Mouse (Mus musculus) hindbrain, embryonic 13.5 days (tissue): ENCODE data around the gene Myo1h. TPM values are rescaled to one million over a fixed set of nuclear protein-coding genes. Genes with fewer than 3 reads are reported as not detected.

ENCODE experiments used
- ATAC-seq: fragments of 200-750 bp; cut with Nextera tagmentation; 2 replicates; pipeline ENCODE4 v1.8.0; 2017; ENCODE audit warnings: moderate TSS enrichment; ENCODE audit not compliant: low FRiP score
- H3K27ac ChIP-seq: fragments of 300-500 bp; sonication (generic); 2 replicates; pipeline ENCODE4 v1.5.1; 2015; ENCODE audit warnings: inconsistent platforms, mild to moderate bottlenecking, moderate library complexity
- H3K27me3 ChIP-seq: fragments of 300-500 bp; sonication (generic); 2 replicates; pipeline ENCODE4 v1.6.1; 2015; ENCODE audit warnings: mild to moderate bottlenecking, inconsistent platforms
- H3K36me3 ChIP-seq: fragments of 300-500 bp; sonication (generic); 2 replicates; pipeline ENCODE4 v1.6.1; 2015; ENCODE audit warnings: mild to moderate bottlenecking, inconsistent platforms
- H3K4me1 ChIP-seq: fragments of 300-500 bp; sonication (generic); replicated peaks from 2 replicates; pipeline ENCODE4 v1.6.1; 2015; ENCODE audit warnings: inconsistent platforms
- H3K4me2 ChIP-seq: fragments of 300-500 bp; sonication (generic); 2 replicates; pipeline ENCODE4 v1.6.1; 2015; ENCODE audit warnings: inconsistent platforms, mild to moderate bottlenecking, moderate library complexity
- H3K4me3 ChIP-seq: fragments of 300-500 bp; sonication (generic); 2 replicates; pipeline ENCODE4 v1.5.1; 2015; ENCODE audit warnings: mild to moderate bottlenecking, inconsistent platforms
- H3K9ac ChIP-seq: fragments of 300-500 bp; sonication (generic); 2 replicates; pipeline ENCODE4 v1.6.1; 2015; ENCODE audit warnings: mild to moderate bottlenecking, inconsistent platforms
- H3K9me3 ChIP-seq: fragments of 300-500 bp; sonication (generic); 2 replicates; pipeline ENCODE4 v1.6.1; 2016; ENCODE audit warnings: inconsistent platforms
- WGBS: fragments of 180-500 bp; shearing (Covaris S2); methylation state at CpG from one replicate; pipeline ENCODE4 v1.1.7; 2015; 5-methylcytosine and 5-hydroxymethylcytosine counted together
- polyA plus RNA-seq: library from polyadenylated mRNA; unstranded; fragments of >200 nt; fragmentation: Nextera tagmentation; extraction: Ambion mirVana; gene quantifications from 2 replicates; pipeline ENCODE4 v1.2.1, GENCODE M21; 2015

Gene Myo1h
- polyA plus RNA-seq, 1 experiment from 2014 or later, result 0.93 TPM

- peaks cover 100% of the 10 kb centered on the region for H3K36me3 ChIP-seq
- H3K4me1 ChIP-seq, result peaks cover 55% of the 10 kb centered on the region
- no peaks in the 10 kb centered on the region for H3K9me3 ChIP-seq
- no peak overlapping the region for H3K4me3 ChIP-seq
- peak overlapping the region; percentile 66 for H3K27ac ChIP-seq
- 66% methylated on average over 9 of the region's 9 CpGs for WGBS
- H3K4me2 ChIP-seq, result no peak overlapping the region
- ATAC-seq, result no peak
- no peaks in the 10 kb centered on the region for H3K27me3 ChIP-seq
- H3K9ac ChIP-seq, result peak overlapping the region; percentile 35; the same call in 1 of the 2 replicates
Measured at GRCm38 (mm10) chr5:114370371-114370776, 81.4 kb downstream of the Myo1h start.

- no peak overlapping the region for H3K4me2 ChIP-seq
- ATAC-seq, result no peak
- no peak overlapping the region for H3K4me3 ChIP-seq
- no peaks in the 10 kb centered on the region for H3K27me3 ChIP-seq
- H3K9me3 ChIP-seq, result no peaks in the 10 kb centered on the region
- 0 out of 2 replicates have a peak overlapping the region, but pooled peaks have one; percentile 35 for H3K9ac ChIP-seq
- H3K27ac ChIP-seq, result peak overlapping the region; percentile 66; the same call in 1 of the 2 replicates
- H3K36me3 ChIP-seq, result peaks cover 92% of the 10 kb centered on the region
- H3K4me1 ChIP-seq, result peaks cover 65% of the 10 kb centered on the region
- 85% methylated on average over 3 of the region's 3 CpGs for WGBS
Measured at GRCm38 (mm10) chr5:114371331-114371730, 82.4 kb downstream of the Myo1h start.

GRCm38 (mm10) chr5:114371731-114372473 is 82.9 kb downstream of the Myo1h start:
- 80% methylated on average over 25 of the region's 25 CpGs for WGBS
- peaks cover 71% of the 10 kb centered on the region for H3K4me1 ChIP-seq
- H3K27ac ChIP-seq, result 0 out of 2 replicates have a peak overlapping the region, but pooled peaks have one; percentile 23
- no peak for ATAC-seq
- no peak overlapping the region for H3K4me3 ChIP-seq
- H3K27me3 ChIP-seq, result no peaks in the 10 kb centered on the region
- no peaks in the 10 kb centered on the region for H3K9me3 ChIP-seq
- no peak overlapping the region for H3K9ac ChIP-seq
- no peak overlapping the region for H3K4me2 ChIP-seq
- peaks cover 86% of the 10 kb centered on the region for H3K36me3 ChIP-seq

GRCm38 (mm10) chr5:114372565-114372964 is 83.6 kb downstream of the Myo1h start:
- Histone ChIP-seq H3K9me3 (no peaks in the 10 kb centered on the region), H3K27ac (0 out of 2 replicates have a peak overlapping the region, but pooled peaks have one; percentile 23), H3K36me3 (peaks cover 80% of the 10 kb centered on the region), H3K27me3 (no peaks in the 10 kb centered on the region), H3K4me3 (no peak overlapping the region), H3K4me1 (peaks cover 77% of the 10 kb centered on the region), H3K9ac (no peak overlapping the region), H3K4me2 (no peak overlapping the region)
- no peak for ATAC-seq
- WGBS, result 37% methylated on average over 11 of the region's 11 CpGs

GRCm38 (mm10) chr5:114373174-114373573 is 84.2 kb downstream of the Myo1h start:
- Histone ChIP-seq H3K27ac (no peak overlapping the region), H3K4me2 (no peak overlapping the region), H3K9ac (no peak overlapping the region), H3K9me3 (no peaks in the 10 kb centered on the region), H3K4me3 (no peak overlapping the region), H3K4me1 (peaks cover 83% of the 10 kb centered on the region), H3K27me3 (no peaks in the 10 kb centered on the region), H3K36me3 (peaks cover 73% of the 10 kb centered on the region)
- ATAC-seq, result no peak
- 73% methylated on average over 11 of the region's 11 CpGs for WGBS

- Histone ChIP-seq H3K27ac (no peak overlapping the region), H3K4me1 (peaks cover 87% of the 10 kb centered on the region), H3K27me3 (no peaks in the 10 kb centered on the region), H3K9ac (0 out of 2 replicates have a peak overlapping the region, but pooled peaks have one; percentile 2), H3K36me3 (peaks cover 69% of the 10 kb centered on the region), H3K9me3 (no peaks in the 10 kb centered on the region), H3K4me2 (no peak overlapping the region), H3K4me3 (no peak overlapping the region)
- WGBS, result 90% methylated on average over 9 of the region's 9 CpGs
- no peak for ATAC-seq
Measured at GRCm38 (mm10) chr5:114373581-114373980, 84.6 kb downstream of the Myo1h start.

- Histone ChIP-seq H3K4me3 (no peak overlapping the region), H3K4me2 (no peak overlapping the region), H3K9me3 (no peaks in the 10 kb centered on the region), H3K4me1 (peaks cover 95% of the 10 kb centered on the region), H3K27ac (no peak overlapping the region), H3K9ac (no peak overlapping the region; the same call in 1 of the 2 replicates), H3K36me3 (peaks cover 59% of the 10 kb centered on the region), H3K27me3 (no peaks in the 10 kb centered on the region)
- ATAC-seq, result no peak
- WGBS, result 92% methylated on average over 23 of the region's 23 CpGs
Measured at GRCm38 (mm10) chr5:114374409-114375213, 85.6 kb downstream of the Myo1h start.

- H3K9ac ChIP-seq, result peak overlapping the region; percentile 96; the same call in 1 of the 2 replicates
Measured at GRCm38 (mm10) chr5:114378177-114378920, 89.4 kb downstream of the Myo1h start.

GRCm38 (mm10) chr5:114378936-114379335 is 90.0 kb downstream of the Myo1h start:
- Histone ChIP-seq H3K4me1 (peaks cover 77% of the 10 kb centered on the region), H3K27ac (peak overlapping the region; percentile 94; the same call in 1 of the 2 replicates)
- WGBS, result 45% methylated on average over 6 of the region's 6 CpGs

More at GRCm38 (mm10) chr5:114378177-114378920, 89.4 kb downstream of the Myo1h start:
- no peak for ATAC-seq
- Histone ChIP-seq H3K4me2 (peak overlapping the region; percentile 91), H3K27ac (no peak overlapping the region), H3K27me3 (no peaks in the 10 kb centered on the region), H3K36me3 (peaks cover 22% of the 10 kb centered on the region), H3K4me3 (peak overlapping the region; percentile 83), H3K4me1 (peaks cover 80% of the 10 kb centered on the region), H3K9me3 (no peaks in the 10 kb centered on the region)
- 69% methylated on average over 10 of the region's 10 CpGs for WGBS

GRCm38 (mm10) chr5:114379763-114380162 is 90.8 kb downstream of the Myo1h start:
- peak overlapping the region; percentile 96 for H3K9ac ChIP-seq
- H3K4me3 ChIP-seq, result peak overlapping the region; percentile 83
- WGBS, result 4% methylated on average over 20 of the region's 20 CpGs
- H3K36me3 ChIP-seq, result peaks cover 14% of the 10 kb centered on the region
- H3K9me3 ChIP-seq, result no peaks in the 10 kb centered on the region
- H3K4me2 ChIP-seq, result peak overlapping the region; percentile 91
- H3K27ac ChIP-seq, result peak overlapping the region; percentile 94
- no peaks in the 10 kb centered on the region for H3K27me3 ChIP-seq
- H3K4me1 ChIP-seq, result peaks cover 71% of the 10 kb centered on the region
- peak; percentile 50; the same call in 1 of the 2 replicates for ATAC-seq

More at GRCm38 (mm10) chr5:114378936-114379335, 90.0 kb downstream of the Myo1h start:
- Histone ChIP-seq H3K27me3 (no peaks in the 10 kb centered on the region), H3K4me2 (peak overlapping the region; percentile 91), H3K36me3 (peaks cover 16% of the 10 kb centered on the region), H3K9me3 (no peaks in the 10 kb centered on the region), H3K4me3 (peak overlapping the region; percentile 83), H3K9ac (peak overlapping the region; percentile 96)
- ATAC-seq, result no peak

GRCm38 (mm10) chr5:114380209-114381012 is 91.4 kb downstream of the Myo1h start, which contains the start of the genes Kctd10 and Ube3b:
Gene Kctd10, minus strand, starts transcription at chr5:114380508.
Gene Ube3b, plus strand, starts transcription at chr5:114380607.
- H3K4me2 ChIP-seq, result peak within 1 kb of the TSS; percentile 91
- no peaks in the 10 kb centered on the region for H3K9me3 ChIP-seq
- peak within 1 kb of the TSS; percentile 94 for H3K27ac ChIP-seq
- peak within 1 kb of the TSS; percentile 96 for H3K9ac ChIP-seq
- ATAC-seq, result peak; percentile 95
- H3K4me3 ChIP-seq, result peak within 1 kb of the TSS; percentile 83
- WGBS, result under 1% methylated on average over 74 of the region's 74 CpGs
- no peaks in the 10 kb centered on the region for H3K27me3 ChIP-seq
- peaks cover 14% of the 10 kb centered on the region for H3K36me3 ChIP-seq
- peaks cover 64% of the 10 kb centered on the region for H3K4me1 ChIP-seq
